Mouse (Mus musculus): ENCODE results near the gene Stxbp4.

The Stxbp4 gene

GRCm38 (mm10) chr11:90553963-90554362, 83.9 kb downstream of the Stxbp4 start:
- DNase-seq, result no peak

DNA sequence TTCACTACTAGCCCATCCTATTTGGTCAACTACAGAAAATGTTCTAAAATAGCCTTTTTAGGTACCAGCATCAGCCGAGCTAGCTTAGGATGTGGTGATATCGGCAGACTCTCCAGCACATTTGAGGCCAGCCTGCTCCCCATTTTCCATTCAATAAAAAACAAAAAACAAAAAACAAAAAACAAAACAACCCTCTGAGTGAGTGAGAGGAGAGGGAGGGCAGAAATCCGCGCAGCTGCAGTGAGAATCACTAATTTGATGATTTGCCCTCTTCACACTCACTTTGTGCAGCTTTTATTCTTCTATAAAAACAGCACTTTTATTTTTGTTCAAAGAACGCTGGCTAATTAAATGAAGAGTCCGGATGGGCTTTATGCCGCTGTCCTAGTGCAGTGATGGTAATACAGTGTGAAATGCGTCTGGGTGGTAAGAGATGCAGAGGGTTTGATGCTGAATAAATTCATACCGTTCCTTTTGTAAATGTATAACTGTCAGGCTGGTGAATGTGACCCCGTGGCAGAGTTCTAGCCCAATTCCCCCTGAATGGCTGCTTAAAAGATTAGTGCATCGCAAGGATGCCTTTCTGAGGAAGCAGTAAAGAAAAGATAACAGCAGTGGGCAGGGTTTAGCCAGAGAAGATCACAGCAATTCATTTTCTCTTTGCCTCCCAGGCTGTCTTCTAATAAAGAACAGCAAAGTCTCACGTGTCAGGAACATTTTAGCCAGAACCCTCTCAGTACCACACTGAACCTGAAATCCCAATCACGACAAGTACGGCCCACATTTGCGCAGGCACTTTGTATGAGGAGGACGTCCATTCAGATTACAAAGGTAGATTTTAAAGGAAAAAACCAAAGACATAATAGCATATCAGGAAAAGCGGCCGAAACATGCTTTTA, 85.3 kb downstream of the Stxbp4 start:
- no peak for DNase-seq

- no peak for DNase-seq
Measured at GRCm38 (mm10) chr11:90548560-90548959, 89.3 kb downstream of the Stxbp4 start.

DNA sequence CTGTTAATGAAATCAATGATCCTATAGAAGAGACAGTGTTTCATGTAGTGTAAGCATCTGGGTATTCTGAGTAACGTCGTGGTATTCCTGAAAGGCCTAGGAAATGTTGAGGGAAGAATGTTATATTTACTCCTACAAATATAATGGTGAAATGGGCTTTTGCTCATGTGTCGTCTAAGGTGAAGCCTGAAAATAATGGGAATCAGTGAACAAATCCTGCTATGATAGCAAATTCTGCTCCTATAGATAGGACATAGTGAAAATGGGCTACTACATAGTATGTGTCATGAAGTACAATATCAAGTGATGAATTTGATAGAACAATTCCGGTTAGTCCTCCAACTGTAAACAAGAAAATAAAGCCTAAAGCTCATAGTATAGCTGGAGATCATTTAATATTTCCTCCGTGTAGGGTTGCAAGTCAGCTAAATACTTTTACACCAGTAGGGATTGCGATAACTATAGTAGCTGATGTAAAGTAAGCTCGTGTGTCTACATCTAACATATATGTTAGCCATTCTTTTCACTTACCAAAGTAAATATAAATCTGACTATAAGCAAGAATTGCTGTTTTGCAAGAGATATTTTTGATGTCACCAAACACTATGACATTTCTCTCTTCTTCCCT, 99.1 kb downstream of the Stxbp4 start:
- no peak for DNase-seq

DNA sequence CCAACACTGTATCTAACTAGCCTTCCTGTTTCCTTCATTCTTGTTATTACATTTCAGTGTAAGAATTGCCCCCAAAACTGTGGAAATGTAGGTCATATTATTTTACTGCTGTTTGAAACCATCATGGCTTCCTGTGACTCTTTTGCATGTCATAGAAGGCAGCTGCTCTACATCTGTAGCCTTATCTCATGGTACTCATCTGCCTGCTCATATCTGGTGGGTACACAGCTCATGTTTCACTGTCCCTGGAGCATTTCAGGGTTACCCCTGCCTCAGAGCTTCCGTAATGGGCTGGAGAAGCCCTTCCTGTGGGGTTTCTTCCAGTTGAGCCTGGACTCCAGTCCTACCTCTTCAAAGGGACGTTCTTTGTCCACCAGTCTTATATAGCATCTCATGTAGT, 112.6 kb downstream of the Stxbp4 start:
- no peak for DNase-seq

DNA sequence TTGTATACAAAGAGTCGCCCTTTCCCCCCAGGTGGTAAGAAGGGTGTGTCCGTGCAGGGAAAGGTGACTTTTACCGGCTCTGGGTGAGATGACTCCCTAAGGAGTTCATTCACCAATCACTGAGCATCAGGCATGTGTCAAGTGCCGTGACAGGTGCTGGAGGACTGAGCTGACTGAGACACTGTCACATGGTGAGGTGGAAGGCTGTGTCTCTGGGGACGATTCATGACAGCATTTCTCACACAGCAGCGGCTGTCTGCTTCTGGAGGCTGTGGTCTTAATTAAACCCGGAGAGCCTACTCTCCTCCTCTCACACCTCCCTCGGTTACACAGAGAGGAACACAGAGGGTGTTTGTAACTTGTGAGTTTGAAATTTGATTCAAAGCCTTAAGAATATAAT, 116.8 kb downstream of the Stxbp4 start:
- no peak for DNase-seq

GRCm38 (mm10) chr11:90517750-90518149, 120.1 kb downstream of the Stxbp4 start:
- DNase-seq, result no peak

- DNase-seq, result no peak
Measured at GRCm38 (mm10) chr11:90512538-90513219, 125.2 kb downstream of the Stxbp4 start.

DNA sequence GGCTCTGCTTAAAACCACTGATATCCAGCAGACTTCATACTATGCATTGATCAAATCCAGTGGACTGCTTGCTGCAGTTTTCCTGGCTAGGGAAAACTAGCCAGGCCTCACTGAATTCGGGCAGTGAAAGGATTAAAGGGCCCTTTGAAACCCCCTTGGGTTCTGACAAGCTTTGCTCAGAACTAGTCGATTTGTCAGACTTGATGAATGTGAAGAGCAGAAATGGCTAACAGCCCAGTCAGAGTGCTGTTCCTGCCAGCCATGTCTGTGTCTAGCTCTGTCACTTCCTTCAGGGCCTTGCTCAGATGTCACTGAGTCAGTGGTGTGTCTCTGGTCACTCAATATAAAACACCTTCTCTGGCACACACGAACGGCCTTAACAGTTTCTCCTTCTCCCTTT, 136.0 kb downstream of the Stxbp4 start:
- DNase-seq, result no peak

DNA sequence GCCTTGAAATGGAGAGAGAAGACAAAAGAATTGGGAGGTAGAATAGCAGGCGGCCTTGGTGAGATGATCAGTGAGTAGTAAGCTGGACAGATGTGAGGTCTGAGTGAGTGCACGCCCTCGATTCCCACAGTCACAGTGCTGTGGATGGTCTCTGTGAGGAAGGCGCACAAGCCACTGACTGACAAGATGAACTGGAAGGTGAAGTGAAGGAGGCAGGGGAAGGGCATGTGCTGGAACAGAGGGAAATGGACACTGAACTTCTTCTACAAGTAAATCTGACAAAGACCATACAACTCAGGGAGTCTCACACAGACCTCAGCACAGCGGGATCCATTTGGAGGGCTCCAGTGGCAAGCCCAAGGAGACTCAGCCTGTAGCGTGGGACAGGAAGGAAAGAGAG, 138.0 kb downstream of the Stxbp4 start:
- DNase-seq, result no peak

DNA sequence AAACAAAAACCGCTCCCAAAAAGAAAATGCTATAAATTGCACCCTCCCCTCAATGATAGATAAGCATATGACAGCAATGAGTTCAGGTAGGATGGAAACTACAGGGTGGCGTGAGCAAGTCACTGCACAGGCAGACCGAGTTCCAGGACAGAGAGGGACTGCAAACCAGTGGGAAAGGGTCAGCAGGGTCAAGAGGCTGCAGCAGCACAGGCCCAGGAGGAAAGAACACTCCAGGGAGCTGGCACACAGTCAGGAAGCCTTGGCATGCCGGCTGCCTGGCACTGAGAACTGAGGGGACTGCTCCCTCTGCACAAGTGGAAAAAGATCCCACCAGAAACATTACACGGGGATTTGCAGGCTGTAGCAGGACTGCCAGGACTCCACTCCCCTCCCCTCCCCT, 139.4 kb downstream of the Stxbp4 start:
- DNase-seq, result no peak

DNA sequence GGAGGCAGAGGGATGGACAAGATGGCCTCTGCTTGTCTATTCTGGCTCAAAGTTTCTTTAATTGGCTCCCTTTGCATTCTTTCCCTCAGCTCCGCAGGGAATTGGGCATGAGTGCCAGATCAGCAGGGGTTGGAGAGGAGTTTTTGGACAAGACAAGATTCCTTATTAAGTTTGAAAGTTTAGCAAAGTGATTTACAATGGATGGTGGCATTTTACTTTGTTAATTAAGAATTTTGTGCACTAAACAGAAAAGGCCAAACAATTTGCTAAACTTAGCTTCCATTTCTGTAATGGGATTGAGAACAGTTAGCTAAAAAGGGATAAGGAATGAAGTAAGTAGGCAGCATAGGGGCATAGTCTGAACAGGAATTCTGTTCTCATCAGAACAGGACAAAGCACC, 142.9 kb downstream of the Stxbp4 start:
- DNase-seq, result no peak

GRCm38 (mm10) chr11:90492511-90492910, 145.4 kb downstream of the Stxbp4 start:
- no peak for DNase-seq

DNA sequence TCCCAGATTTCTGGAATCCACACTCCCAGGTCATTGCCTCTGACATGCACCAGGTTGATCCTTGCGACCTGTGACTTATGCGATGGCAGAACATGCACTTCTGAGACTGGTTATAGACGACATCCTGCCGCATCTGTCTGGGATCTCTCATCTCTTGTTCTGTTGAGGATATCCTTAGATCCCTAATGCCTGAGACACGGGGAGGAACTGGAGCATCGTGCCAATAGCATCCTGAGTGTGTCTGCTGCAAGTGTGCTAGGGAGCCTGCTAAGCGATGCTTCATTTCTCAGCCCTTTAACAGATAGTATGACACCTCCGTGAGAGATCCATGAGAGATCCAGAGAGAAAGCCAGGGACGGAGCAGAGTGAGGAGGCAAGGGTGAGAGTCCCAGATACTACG, 148.7 kb downstream of the Stxbp4 start:
- DNase-seq, result no peak

GRCm38 (mm10) chr11:90487686-90488085, 150.2 kb downstream of the Stxbp4 start:
- DNase-seq, result no peak

- DNase-seq, result no peak
Measured at GRCm38 (mm10) chr11:90484750-90485637, 152.9 kb downstream of the Stxbp4 start.

- DNase-seq, result no peak
Measured at GRCm38 (mm10) chr11:90483766-90484165, 154.1 kb downstream of the Stxbp4 start.

DNA sequence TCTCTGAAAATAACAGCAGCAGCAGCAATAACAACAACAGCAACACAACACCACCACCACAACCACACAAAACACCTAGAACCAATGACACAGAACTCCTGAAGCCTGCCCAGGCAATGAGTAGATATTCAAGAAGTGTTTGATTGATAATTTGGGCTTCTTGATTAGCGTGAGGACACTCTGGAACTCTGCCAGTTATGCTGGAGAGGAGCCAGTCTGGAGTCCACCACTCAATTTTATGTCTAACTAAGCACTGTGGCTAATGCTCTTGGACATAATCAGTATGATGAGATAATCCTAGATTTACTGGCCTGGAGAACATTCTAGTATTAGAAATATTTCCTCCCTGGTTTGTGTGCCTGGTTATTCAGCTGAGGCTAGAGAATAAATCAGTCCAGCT, 156.1 kb downstream of the Stxbp4 start:
- DNase-seq, result no peak

DNA sequence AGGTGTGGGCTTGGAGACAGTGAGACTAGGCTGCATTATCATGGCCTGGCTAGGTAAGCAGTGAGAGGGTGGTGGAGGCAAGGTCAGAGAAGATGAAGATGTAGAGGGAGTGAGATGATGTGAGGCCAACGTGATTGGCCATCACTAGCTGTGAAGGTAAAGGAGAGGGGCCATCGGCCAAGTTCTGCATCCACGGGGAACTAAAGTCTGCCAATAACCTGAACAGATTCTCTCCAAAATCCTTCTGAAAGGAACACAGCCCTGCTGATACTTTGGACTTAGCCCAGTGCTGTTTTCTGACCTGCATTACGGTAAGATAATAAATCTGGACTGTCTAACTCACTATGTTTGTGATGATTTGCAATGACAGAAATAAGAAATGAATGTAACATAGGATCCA, 167.6 kb downstream of the Stxbp4 start:
- peak; percentile 12 for DNase-seq

GRCm38 (mm10) chr11:90464046-90464595, 173.8 kb downstream of the Stxbp4 start:
- DNase-seq, result no peak

DNA sequence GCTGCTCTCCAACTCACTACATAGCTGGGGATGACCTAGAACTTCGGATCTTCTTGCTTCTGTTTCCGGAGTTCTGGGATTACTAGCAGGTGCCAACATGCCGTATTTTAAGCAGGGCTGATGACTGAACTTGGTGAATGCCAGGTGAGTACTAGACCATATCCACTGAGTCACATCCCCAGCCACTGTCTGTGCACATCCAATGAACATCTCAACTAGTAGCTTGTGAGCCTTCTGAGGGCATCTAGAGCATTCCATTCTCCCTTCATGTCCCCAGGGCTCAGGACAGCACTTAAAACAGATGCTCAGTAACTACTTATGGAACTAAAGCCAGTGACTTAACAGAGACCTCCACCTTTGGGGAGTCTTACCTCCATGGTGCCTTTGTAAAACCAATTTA, 177.4 kb downstream of the Stxbp4 start:
- DNase-seq, result no peak

DNA sequence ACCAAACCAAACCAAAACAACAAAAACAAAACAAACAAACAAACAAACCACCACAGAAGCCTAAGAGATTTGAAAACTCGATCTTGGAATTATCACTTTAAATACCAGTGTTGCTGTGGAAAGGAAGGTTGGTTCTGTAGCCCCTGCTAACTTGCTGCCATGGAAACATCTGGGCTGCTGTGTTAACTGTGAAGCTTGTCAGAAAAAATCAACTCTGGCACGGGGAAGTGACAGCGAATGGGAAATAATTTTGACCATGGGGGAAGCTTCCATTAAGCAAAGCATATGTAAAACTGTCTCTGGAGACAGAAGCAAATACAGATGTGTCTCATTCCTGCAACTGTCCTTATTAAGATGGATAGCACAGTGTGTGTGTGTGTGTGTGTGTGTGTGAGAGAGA, 185.8 kb downstream of the Stxbp4 start:
- no peak for DNase-seq

DNA sequence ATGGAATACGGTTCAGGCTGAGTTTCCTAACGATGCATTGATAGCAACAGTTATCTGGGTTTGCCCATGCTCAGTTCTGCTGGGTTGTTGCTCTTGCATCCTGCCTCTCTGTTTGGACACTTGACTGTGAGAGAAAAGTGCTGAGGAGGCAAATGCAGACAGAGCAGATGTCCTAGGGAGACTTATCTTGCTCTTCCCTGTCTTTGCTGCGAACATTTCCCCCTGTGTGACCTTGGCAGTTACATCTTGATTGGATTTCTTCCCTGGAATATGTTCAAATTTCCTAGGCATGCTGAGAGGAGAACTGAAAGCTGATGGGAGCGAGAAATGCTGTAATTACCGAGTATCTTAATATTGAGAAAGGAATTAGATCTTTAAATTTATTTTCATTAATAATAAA, 186.4 kb downstream of the Stxbp4 start:
- DNase-seq, result no peak

Data from cerebellum, adult 11 months (tissue).